Mouse (Mus musculus): ENCODE data around the gene Gm9936. TPM values are rescaled to one million over a fixed set of nuclear protein-coding genes. Genes with fewer than 3 reads are reported as not detected.
"Not testable (repeated sequence)": the region's sequence is repeated elsewhere in the genome, so short reads cannot be mapped to it uniquely, and the experiment has no call there.

Gm9936 gene
- total RNA-seq, 2 experiments from 2014 or later, result not detected

- not testable (repeated sequence) for DNase-seq (ENCODE audit: low spot score in 2 of 2)
Observed at GRCm38 (mm10) chr5:114840481-114840880, 18.0 kb downstream of the Gm9936 start.

GRCm38 (mm10) chr5:114836886-114837285, 21.6 kb downstream of the Gm9936 start:
- DNase-seq (ENCODE audit: low spot score in 2 of 2), result no peak

- DNase-seq (ENCODE audit: low spot score in 2 of 2), result no peak
Observed at GRCm38 (mm10) chr5:114829740-114830139, 28.7 kb downstream of the Gm9936 start.

GRCm38 (mm10) chr5:114827427-114827826, 31.1 kb downstream of the Gm9936 start:
- DNase-seq (ENCODE audit: low spot score in 2 of 2), result no peak

GRCm38 (mm10) chr5:114825978-114826691, 32.3 kb downstream of the Gm9936 start:
- peak in 1 of 2 experiments; percentile 35 for DNase-seq (ENCODE audit: low spot score in 2 of 2)

- DNase-seq (ENCODE audit: low spot score in 2 of 2), result no peak
Observed at GRCm38 (mm10) chr5:114824197-114824596, 34.3 kb downstream of the Gm9936 start.

- DNase-seq (ENCODE audit: low spot score in 2 of 2), result peak; percentile 50 to 74
Observed at GRCm38 (mm10) chr5:114822796-114823688, 35.4 kb downstream of the Gm9936 start, which contains the start of gene 1500011B03Rik. Gene 1500011B03Rik (minus strand): TSS chr5:114823468.

GRCm38 (mm10) chr5:114818124-114818523, 40.4 kb downstream of the Gm9936 start:
- DNase-seq (ENCODE audit: low spot score in 2 of 2), result no peak

GRCm38 (mm10) chr5:114816599-114816998, 41.9 kb downstream of the Gm9936 start:
- no peak for DNase-seq (ENCODE audit: low spot score in 2 of 2)

GRCm38 (mm10) chr5:114813525-114814181, 44.8 kb downstream of the Gm9936 start:
- DNase-seq (ENCODE audit: low spot score in 2 of 2), result peak; percentile 79 to 89

- no peak for DNase-seq (ENCODE audit: low spot score in 2 of 2)
Observed at GRCm38 (mm10) chr5:114809826-114810225, 48.7 kb downstream of the Gm9936 start.

- DNase-seq (ENCODE audit: low spot score in 2 of 2), result no peak
Observed at GRCm38 (mm10) chr5:114809181-114809756, 49.2 kb downstream of the Gm9936 start.

GRCm38 (mm10) chr5:114808385-114808784, 50.1 kb downstream of the Gm9936 start:
- DNase-seq (ENCODE audit: low spot score in 2 of 2), result no peak

GRCm38 (mm10) chr5:114807893-114808292, 50.6 kb downstream of the Gm9936 start:
- no peak for DNase-seq (ENCODE audit: low spot score in 2 of 2)

GRCm38 (mm10) chr5:114807468-114807867, 51.0 kb downstream of the Gm9936 start:
- no peak for DNase-seq (ENCODE audit: low spot score in 2 of 2)

- no peak for DNase-seq (ENCODE audit: low spot score in 2 of 2)
Observed at GRCm38 (mm10) chr5:114807063-114807462, 51.4 kb downstream of the Gm9936 start.

- DNase-seq (ENCODE audit: low spot score in 2 of 2), result no peak
Observed at GRCm38 (mm10) chr5:114806636-114807035, 51.8 kb downstream of the Gm9936 start.
